Mouse (Mus musculus) hindbrain, embryonic 15.5 days (tissue): Measurements from ENCODE around the gene Rps11. TPM values are rescaled to one million over a fixed set of nuclear protein-coding genes. Genes with fewer than 3 reads are reported as not detected.
A peak's percentile ranks its signal among the peaks of the same experiment; 100 is the strongest.
"Not testable (repeated sequence)": the region's sequence is repeated elsewhere in the genome, so short reads cannot be mapped to it uniquely, and the experiment has no call there.

Source experiments
- ATAC-seq: fragments of 200-750 bp; cut with Nextera tagmentation; 2 replicates; pipeline ENCODE4 v1.8.0; 2017; ENCODE audit warnings: low read depth, moderate number of reproducible peaks, moderate TSS enrichment; ENCODE audit not compliant: low FRiP score
- H3K27ac ChIP-seq: fragments of 300-500 bp; sonication (generic); replicated peaks from 2 replicates; pipeline ENCODE4 v1.5.1; 2015; ENCODE audit warnings: mild to moderate bottlenecking, inconsistent platforms
- H3K27me3 ChIP-seq: fragments of 300-500 bp; sonication (generic); 2 replicates; pipeline ENCODE4 v1.6.1; 2015; ENCODE audit warnings: control low read depth, inconsistent platforms
- H3K36me3 ChIP-seq: fragments of 300-500 bp; sonication (generic); 2 replicates; pipeline ENCODE4 v1.6.1; 2015; ENCODE audit warnings: control low read depth, inconsistent platforms
- H3K4me1 ChIP-seq: fragments of 300-500 bp; sonication (generic); replicated peaks from 2 replicates; pipeline ENCODE4 v1.6.1; 2015; ENCODE audit warnings: control low read depth, inconsistent platforms
- H3K4me2 ChIP-seq: fragments of 300-500 bp; sonication (generic); 2 replicates; pipeline ENCODE4 v1.6.1; 2015; ENCODE audit warnings: moderate library complexity, mild to moderate bottlenecking, inconsistent platforms
- H3K4me3 ChIP-seq: fragments of 300-500 bp; sonication (generic); 2 replicates; pipeline ENCODE4 v1.5.1; 2015; ENCODE audit warnings: mild to moderate bottlenecking, inconsistent platforms
- H3K9ac ChIP-seq: fragments of 300-500 bp; sonication (generic); 2 replicates; pipeline ENCODE4 v1.6.1; 2015; ENCODE audit warnings: inconsistent platforms
- H3K9me3 ChIP-seq: fragments of 300-500 bp; sonication (generic); 2 replicates; pipeline ENCODE4 v1.6.1; 2016; ENCODE audit warnings: control low read depth, inconsistent platforms
- WGBS: fragments of 180-500 bp; shearing (Covaris S2); methylation state at CpG from one replicate; pipeline ENCODE4 v1.1.7; 2015; 5-methylcytosine and 5-hydroxymethylcytosine counted together
- polyA plus RNA-seq: library from polyadenylated mRNA; unstranded; fragments of >200 nt; fragmentation: Nextera tagmentation; extraction: Ambion mirVana; gene quantifications from 2 replicates; pipeline ENCODE4 v1.2.1, GENCODE M21; 2015

Gene Rps11
- polyA plus RNA-seq, 1 experiment from 2014 or later, result 762 TPM

DNA sequence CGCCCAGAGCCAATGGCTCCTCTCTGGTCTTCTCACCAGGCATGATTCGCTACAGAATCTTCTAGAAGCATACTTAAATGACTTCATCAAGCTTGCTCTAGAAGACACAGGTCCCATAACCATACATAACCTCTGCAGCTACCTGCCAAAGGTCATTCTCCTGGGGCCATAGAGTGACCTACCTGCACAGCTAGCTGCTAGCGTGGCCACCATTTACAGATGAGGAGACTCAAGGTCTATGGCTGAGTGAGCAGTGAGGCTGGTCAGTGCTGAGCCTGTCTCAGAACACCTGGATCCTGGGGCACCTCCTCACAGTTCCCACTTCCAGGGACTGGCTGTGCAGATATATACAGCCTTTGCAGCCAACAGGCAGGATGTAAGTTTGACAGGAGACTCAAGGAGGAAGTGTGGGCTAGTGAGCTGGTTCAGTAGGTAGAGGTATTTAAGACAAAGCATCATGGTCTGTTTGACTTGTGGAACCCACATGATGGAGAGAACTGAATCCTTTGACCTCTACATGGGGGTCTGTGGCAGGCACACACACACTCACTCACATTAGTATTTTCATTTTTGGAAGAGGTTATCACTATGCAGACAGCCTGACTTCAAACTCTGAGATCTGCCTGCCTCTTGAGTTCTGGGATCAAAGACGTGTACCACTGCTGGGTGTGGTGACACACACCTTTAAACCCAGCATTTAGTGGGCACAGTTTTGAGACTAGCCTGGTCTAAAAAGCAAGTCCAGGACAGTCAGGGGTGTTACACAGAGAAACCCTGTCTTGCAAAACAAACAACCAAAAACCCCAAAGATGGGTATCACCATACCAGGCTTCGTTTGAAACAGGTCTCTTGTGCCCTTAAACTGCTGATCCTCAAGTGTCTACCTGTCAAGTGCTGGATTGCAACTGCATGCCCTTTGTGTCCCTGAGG lies 4.2 kb downstream of the Rps11 start:
- Histone ChIP-seq H3K9me3 (no peaks in the 10 kb centered on the region), H3K4me2 (no peak overlapping the region), H3K27me3 (no peaks in the 10 kb centered on the region), H3K27ac (no peak overlapping the region), H3K36me3 (peaks cover 45% of the 10 kb centered on the region), H3K4me1 (peaks cover 30% of the 10 kb centered on the region), H3K4me3 (no peak overlapping the region), H3K9ac (no peak overlapping the region)
- ATAC-seq, result no peak
- 80% methylated on average over 5 of the region's 5 CpGs for WGBS

DNA sequence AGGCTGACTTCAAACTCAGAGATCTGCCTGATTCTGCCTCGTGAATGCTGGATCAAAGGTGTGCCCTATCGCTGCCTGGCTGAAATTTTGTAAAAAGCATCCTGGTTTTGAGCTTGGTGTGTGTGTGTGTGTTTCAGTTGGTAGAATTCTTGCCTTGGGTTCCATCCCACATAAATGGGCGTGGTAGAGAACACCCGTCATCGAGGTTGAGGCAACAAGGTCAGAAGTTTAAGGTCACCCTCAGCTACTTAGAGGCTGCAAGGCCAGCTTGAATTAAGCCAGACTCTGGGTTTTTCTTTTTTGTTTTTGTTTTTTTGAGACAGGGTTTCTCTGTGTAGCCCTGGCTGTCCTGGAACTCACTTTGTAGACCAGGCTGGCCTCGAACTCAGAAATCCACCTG lies 5.9 kb downstream of the Rps11 start:
- 90% methylated on average over 6 of the region's 6 CpGs for WGBS
- H3K36me3 ChIP-seq, result peaks cover 45% of the 10 kb centered on the region
- no peak for ATAC-seq

GRCm38 (mm10) chr7:45117566-45117965 lies 6.7 kb downstream of the Rps11 start:
- ATAC-seq, result no peak
- no peaks in the 10 kb centered on the region for H3K27me3 ChIP-seq
- peaks cover 14% of the 10 kb centered on the region for H3K4me1 ChIP-seq
- WGBS, result 78% methylated on average over 8 of the region's 8 CpGs
- no peak overlapping the region for H3K9ac ChIP-seq
- H3K27ac ChIP-seq, result no peak overlapping the region
- H3K9me3 ChIP-seq, result no peaks in the 10 kb centered on the region
- no peak overlapping the region for H3K4me2 ChIP-seq
- peaks cover 38% of the 10 kb centered on the region for H3K36me3 ChIP-seq
- H3K4me3 ChIP-seq, result no peak overlapping the region

More for the DNA sequence above, 5.9 kb downstream of the Rps11 start:
- no peak overlapping the region for H3K4me2 ChIP-seq
- no peak overlapping the region for H3K9ac ChIP-seq
- no peaks in the 10 kb centered on the region for H3K27me3 ChIP-seq
- no peak overlapping the region for H3K4me3 ChIP-seq
- H3K27ac ChIP-seq, result no peak overlapping the region
- peaks cover 22% of the 10 kb centered on the region for H3K4me1 ChIP-seq
- no peaks in the 10 kb centered on the region for H3K9me3 ChIP-seq

DNA sequence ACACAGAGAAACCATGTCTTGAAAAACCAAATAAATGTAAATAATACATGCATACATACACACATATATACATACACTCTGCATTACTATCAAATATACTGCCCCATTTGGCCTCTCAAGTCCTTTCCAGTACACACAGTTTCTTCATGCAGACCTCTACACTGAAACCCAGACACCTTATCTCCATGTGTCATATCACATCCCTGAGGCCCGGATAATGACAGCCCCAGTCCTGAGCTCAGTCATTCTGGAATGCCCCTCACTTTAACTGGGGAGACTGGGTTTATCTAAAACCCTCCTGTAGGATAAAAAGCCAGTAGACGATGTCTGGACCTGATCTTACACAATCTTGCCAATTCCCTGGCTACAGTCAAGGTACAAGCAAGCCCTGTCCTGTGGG lies 10.8 kb downstream of the Rps11 start:
- no peak overlapping the region for H3K4me2 ChIP-seq
- 0 out of 2 replicates have a peak, but pooled peaks cover 3% of the 10 kb centered on the region for H3K36me3 ChIP-seq
- H3K4me3 ChIP-seq, result no peak overlapping the region
- H3K9me3 ChIP-seq, result no peaks in the 10 kb centered on the region
- H3K9ac ChIP-seq, result no peak overlapping the region
- H3K27ac ChIP-seq, result no peak overlapping the region
- no peaks in the 10 kb centered on the region for H3K4me1 ChIP-seq
- no peak for ATAC-seq
- no peaks in the 10 kb centered on the region for H3K27me3 ChIP-seq
- 87% methylated on average over 2 of the region's 2 CpGs for WGBS

DNA sequence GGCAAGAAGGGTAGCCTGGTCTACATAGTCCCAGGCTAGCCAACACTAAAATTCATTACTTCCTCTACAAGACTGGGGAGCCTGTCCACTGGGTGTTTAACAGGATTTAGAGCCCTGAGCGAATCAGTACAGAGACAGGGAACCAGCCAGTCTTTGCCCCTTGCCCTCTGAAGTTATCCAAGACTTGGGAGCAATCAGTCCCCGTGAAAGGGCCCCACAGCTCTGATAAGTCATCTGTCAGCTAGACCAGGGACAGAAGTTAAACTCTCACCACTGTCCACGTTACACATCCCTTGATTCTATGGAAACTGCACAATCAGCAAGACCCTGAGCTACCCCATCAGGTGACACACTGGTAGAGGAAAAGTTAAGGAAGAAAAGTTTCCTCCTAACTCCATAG lies 11.7 kb downstream of the Rps11 start:
- Histone ChIP-seq H3K4me1 (no peaks in the 10 kb centered on the region), H3K9ac (no peak overlapping the region), H3K9me3 (no peaks in the 10 kb centered on the region), H3K4me2 (no peak overlapping the region), H3K27ac (no peak overlapping the region), H3K27me3 (no peaks in the 10 kb centered on the region), H3K4me3 (no peak overlapping the region), H3K36me3 (0 out of 2 replicates have a peak, but pooled peaks cover 3% of the 10 kb centered on the region)
- WGBS, result 86% methylated on average over 3 of the region's 3 CpGs
- ATAC-seq, result no peak

- Histone ChIP-seq H3K4me1 (no peaks in the 10 kb centered on the region), H3K36me3 (0 out of 2 replicates have a peak, but pooled peaks cover 3% of the 10 kb centered on the region), H3K27me3 (no peaks in the 10 kb centered on the region), H3K9ac (no peak overlapping the region), H3K4me2 (no peak overlapping the region), H3K27ac (no peak overlapping the region), H3K9me3 (no peaks in the 10 kb centered on the region), H3K4me3 (no peak overlapping the region)
- no peak for ATAC-seq
- WGBS, result 73% methylated on average over 2 of the region's 2 CpGs
Observed at GRCm38 (mm10) chr7:45111940-45112339, 12.3 kb downstream of the Rps11 start.

DNA sequence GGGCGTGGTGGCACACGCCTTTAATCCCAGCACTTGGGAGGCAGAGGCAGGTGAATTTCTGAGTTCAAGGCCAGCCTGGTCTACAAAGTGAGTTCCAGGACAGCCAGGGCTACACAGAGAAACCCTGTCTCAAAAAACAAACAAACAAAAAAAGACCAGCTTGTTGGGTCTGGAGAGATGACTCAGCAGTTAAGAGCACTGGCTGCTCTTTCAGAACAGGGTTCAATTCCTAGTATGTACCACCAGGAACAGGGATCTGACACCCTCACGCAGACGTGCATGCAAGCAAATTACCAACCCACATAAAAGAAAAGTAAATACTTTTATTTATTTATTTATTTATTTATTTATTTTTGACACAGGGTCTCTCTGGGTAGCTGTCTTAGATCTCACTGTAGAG lies 14.2 kb downstream of the Rps11 start:
- H3K4me3 ChIP-seq, H3K27ac ChIP-seq, H3K4me1 ChIP-seq, H3K4me2 ChIP-seq, H3K36me3 ChIP-seq, H3K9ac ChIP-seq, ATAC-seq, H3K27me3 ChIP-seq, H3K9me3 ChIP-seq: not testable (repeated sequence)
- 93% methylated on average over 4 of the region's 4 CpGs for WGBS

DNA sequence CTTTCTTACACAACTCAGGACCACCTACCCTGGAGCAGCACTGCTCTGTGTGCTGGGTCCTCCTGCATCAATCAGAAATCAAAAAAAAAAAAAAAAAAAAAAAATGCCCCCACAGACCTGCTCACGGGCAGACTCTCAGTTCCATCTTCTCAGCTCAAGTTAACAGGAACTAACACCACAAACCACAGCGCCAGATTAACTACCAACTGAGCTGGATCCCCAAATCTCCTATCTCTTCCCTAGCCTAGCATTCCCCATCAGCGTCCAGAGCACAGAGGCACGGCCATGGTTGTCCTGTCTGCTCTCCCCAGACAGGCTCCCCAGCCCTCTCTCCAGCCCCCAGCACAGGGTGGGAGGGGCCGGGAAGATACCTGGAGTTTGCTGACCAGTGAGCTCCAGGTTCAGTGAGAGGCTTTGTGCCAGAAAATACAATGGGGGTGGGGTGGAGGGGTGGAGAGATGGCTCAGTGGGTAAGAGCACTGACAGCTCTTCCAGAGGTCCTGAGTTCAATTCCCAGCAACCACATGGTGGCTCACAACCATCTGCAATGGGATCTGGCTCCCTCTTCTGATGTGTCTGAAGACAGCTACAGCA lies 17.1 kb downstream of the Rps11 start:
- ATAC-seq, result no peak
- WGBS, result 67% methylated on average over 5 of the region's 5 CpGs

DNA sequence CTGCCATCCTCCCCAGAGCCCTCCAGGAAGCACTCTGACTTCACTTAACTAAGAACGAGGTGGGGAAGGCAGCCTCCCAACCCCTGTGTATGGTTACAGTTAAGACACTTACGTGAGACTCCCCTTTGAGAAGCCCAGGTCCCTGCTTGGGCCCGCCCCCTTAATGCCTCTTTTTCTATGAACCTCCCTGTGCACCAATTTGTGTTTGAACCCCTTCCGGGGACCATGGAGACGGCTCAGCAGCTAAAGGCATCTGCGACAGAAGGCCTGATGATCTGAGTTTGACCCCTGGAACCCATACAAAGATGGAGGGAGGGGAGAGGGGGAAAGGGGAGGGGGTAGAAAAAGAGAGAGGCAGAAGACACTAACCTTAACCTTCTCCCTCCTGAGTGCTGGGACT lies 17.8 kb downstream of the Rps11 start:
- no peak overlapping the region for H3K4me2 ChIP-seq
- H3K27ac ChIP-seq, result no peak overlapping the region
- H3K4me1 ChIP-seq, result no peaks in the 10 kb centered on the region
- no peak for ATAC-seq
- H3K9ac ChIP-seq, result no peak overlapping the region
- no peaks in the 10 kb centered on the region for H3K27me3 ChIP-seq
- H3K4me3 ChIP-seq, result no peak overlapping the region
- H3K36me3 ChIP-seq, result no peaks in the 10 kb centered on the region
- WGBS, result 25% methylated on average over 6 of the region's 6 CpGs
- no peaks in the 10 kb centered on the region for H3K9me3 ChIP-seq

More for the DNA sequence above, 17.1 kb downstream of the Rps11 start:
- no peaks in the 10 kb centered on the region for H3K36me3 ChIP-seq
- no peak overlapping the region for H3K27ac ChIP-seq
- no peak overlapping the region for H3K9ac ChIP-seq
- no peaks in the 10 kb centered on the region for H3K27me3 ChIP-seq
- H3K9me3 ChIP-seq, result no peaks in the 10 kb centered on the region
- H3K4me2 ChIP-seq, result no peak overlapping the region
- H3K4me3 ChIP-seq, result no peak overlapping the region
- no peaks in the 10 kb centered on the region for H3K4me1 ChIP-seq

GRCm38 (mm10) chr7:45105491-45105890 lies 18.7 kb downstream of the Rps11 start:
- Histone ChIP-seq H3K9ac (no peak overlapping the region), H3K4me1 (no peaks in the 10 kb centered on the region), H3K4me2 (no peak overlapping the region), H3K27ac (no peak overlapping the region), H3K9me3 (no peaks in the 10 kb centered on the region), H3K4me3 (no peak overlapping the region), H3K27me3 (no peaks in the 10 kb centered on the region), H3K36me3 (no peaks in the 10 kb centered on the region)
- no peak for ATAC-seq
- WGBS, result 83% methylated on average over 8 of the region's 8 CpGs

GRCm38 (mm10) chr7:45104941-45105340 lies 19.3 kb downstream of the Rps11 start:
- no peaks in the 10 kb centered on the region for H3K36me3 ChIP-seq
- H3K27ac ChIP-seq, result no peak overlapping the region
- H3K4me1 ChIP-seq, result no peaks in the 10 kb centered on the region
- no peak overlapping the region for H3K4me2 ChIP-seq
- no peaks in the 10 kb centered on the region for H3K9me3 ChIP-seq
- no peak for ATAC-seq
- no peak overlapping the region for H3K4me3 ChIP-seq
- H3K27me3 ChIP-seq, result no peaks in the 10 kb centered on the region
- H3K9ac ChIP-seq, result no peak overlapping the region
- WGBS, result 83% methylated on average over 5 of the region's 5 CpGs

- Histone ChIP-seq H3K4me2 (peak within 1 kb of the TSS; percentile 26), H3K27ac (peak within 1 kb of the TSS; percentile 50; the same call in 1 of the 2 replicates), H3K9ac (no peak within 1 kb of the TSS), H3K36me3 (no peaks in the 10 kb centered on the region), H3K4me3 (peak within 1 kb of the TSS; percentile 18; the same call in 1 of the 2 replicates), H3K27me3 (no peaks in the 10 kb centered on the region), H3K4me1 (no peaks in the 10 kb centered on the region), H3K9me3 (no peaks in the 10 kb centered on the region)
- WGBS, result 69% methylated on average over 7 of the region's 7 CpGs
- ATAC-seq, result peak; percentile 78
Observed at GRCm38 (mm10) chr7:45103652-45104180, 20.5 kb downstream of the Rps11 start, which contains the start of gene Fcgrt. TSS of gene Fcgrt (minus strand) at chr7:45103851.
